Mouse (Mus musculus) embryonic fibroblast, embryonic 13.5 days (primary cell): Measurements from ENCODE around the gene Sowahc.
A peak's percentile ranks its signal among the peaks of the same experiment; 100 is the strongest.

Experiments
- CTCF ChIP-seq: IDR thresholded peaks from 2 replicates; pipeline ENCODE4 v1.5.1; 2011; ENCODE audit warnings: mild to moderate bottlenecking, control low read depth, low read length, moderate library complexity, borderline replicate concordance; ENCODE audit not compliant: insufficient read depth
- POLR2A ChIP-seq: IDR thresholded peaks from 2 replicates; pipeline ENCODE4 v1.6.1; 2011; ENCODE audit warnings: low read depth, mild to moderate bottlenecking, control low read depth, low read length, moderate library complexity

DNA sequence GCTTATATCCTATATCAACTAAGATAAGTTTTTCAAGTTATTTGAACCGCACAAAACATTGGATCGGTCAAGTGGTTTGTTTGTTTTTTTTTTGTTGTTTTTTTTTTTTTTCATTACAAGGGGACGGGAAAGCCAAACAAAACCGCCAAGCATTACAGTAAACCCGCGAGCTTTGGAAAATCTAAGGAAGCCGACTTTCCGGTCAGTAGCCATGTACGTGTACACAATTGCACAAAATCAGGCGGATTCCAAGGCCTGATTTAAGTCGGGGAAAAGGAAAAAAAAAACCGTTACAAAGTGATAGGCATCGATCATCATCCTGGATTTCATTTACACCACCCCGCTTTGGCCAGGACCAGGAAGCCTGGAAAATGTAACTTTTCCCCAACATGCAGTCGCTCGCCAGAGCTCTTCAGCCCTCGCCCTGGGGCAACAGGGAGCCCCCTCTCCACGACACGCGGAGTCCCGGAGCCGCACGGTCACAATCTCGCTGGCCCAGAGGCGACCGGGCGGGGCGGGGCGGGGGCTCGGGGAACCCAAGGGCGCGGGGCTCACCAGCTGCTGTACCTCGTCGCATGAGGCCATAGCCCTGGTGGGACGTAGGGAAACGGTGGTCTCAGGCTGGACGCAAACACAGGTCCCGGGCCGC lies 805 bp upstream of the Sowahc start:
- TF ChIP-seq CTCF (no peak), POLR2A (peak; percentile 51; the same call in 1 of the 2 replicates)
